Mouse (Mus musculus) cortical plate, adult 2 months (tissue): ENCODE data around the gene Tph2. TPM values are rescaled to one million over a fixed set of nuclear protein-coding genes. Genes with fewer than 3 reads are reported as not detected.

Experiments used
- H3K27ac ChIP-seq: fragments of 200-500 bp; 2 replicates; pipeline ENCODE4 v1.5.1; 2012; ENCODE audit warnings: low read length, control low read depth, inconsistent platforms; ENCODE audit not compliant: insufficient read depth
- H3K4me1 ChIP-seq: fragments of 200-500 bp; 2 replicates; pipeline ENCODE4 v1.6.1; 2011; ENCODE audit warnings: low read length; ENCODE audit not compliant: control insufficient read depth, insufficient read depth
- H3K4me3 ChIP-seq: fragments of 200-500 bp; 2 replicates; pipeline ENCODE4 v1.5.1; 2011; ENCODE audit warnings: mild to moderate bottlenecking, low read length, control low read depth; ENCODE audit not compliant: insufficient read depth
- CTCF ChIP-seq: fragments of 200-500 bp; IDR thresholded peaks from 2 replicates; pipeline ENCODE4 v1.5.1; 2011; ENCODE audit warnings: mild to moderate bottlenecking, control low read depth, low read length; ENCODE audit not compliant: insufficient read depth; ENCODE audit errors: extremely low read depth
- POLR2A ChIP-seq: fragments of 200-500 bp; IDR thresholded peaks from 2 replicates; pipeline ENCODE4 v1.6.1; 2011; ENCODE audit warnings: mild to moderate bottlenecking, low read length, control low read depth; ENCODE audit not compliant: insufficient read depth; ENCODE audit errors: extremely low read depth
- polyA plus RNA-seq: library from polyadenylated mRNA; depleted of rRNA; stranded (reverse); fragments of >200 nt; gene quantifications from 2 replicates; pipeline ENCODE4 v1.2.3, GENCODE M21; 2012

The Tph2 gene
- polyA plus RNA-seq, 1 experiment = 1.5 TPM

- no peaks in the 10 kb centered on the region for H3K4me1 ChIP-seq
- no peak overlapping the region for H3K4me3 ChIP-seq
- no peak for TF ChIP-seq POLR2A
- TF ChIP-seq CTCF = no peak
- H3K27ac ChIP-seq = no peak overlapping the region
Observed at GRCm38 (mm10) chr10:115099890-115100580, 84.8 kb downstream of the Tph2 start.

DNA sequence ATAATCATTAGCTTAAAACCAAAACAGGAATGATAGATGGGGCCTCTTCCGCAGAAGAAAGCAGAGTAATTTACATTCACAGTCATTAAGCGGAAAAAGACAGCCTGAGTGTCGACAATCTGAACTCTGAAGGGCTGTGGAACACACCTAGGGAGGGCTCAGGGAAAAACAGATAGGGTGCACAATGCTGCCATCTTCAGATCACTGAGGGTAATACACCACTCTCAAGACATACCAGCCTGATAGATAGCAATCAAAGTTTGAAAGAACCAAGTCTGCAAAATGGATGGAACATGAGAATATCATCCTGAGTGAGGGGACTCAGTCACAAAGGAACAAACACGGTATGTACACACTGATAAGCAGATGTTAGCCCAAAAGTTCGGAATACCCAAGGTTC lies 87.7 kb downstream of the Tph2 start:
- no peak overlapping the region for H3K27ac ChIP-seq
- no peak for TF ChIP-seq POLR2A
- peak; percentile 78 for TF ChIP-seq CTCF
- H3K4me3 ChIP-seq = no peak overlapping the region
- H3K4me1 ChIP-seq = no peaks in the 10 kb centered on the region

- Histone ChIP-seq H3K4me1 (no peaks in the 10 kb centered on the region), H3K4me3 (no peak overlapping the region), H3K27ac (no peak overlapping the region)
- TF ChIP-seq CTCF (no peak), POLR2A (no peak)
Observed at GRCm38 (mm10) chr10:115096191-115096590, 88.6 kb downstream of the Tph2 start.

DNA sequence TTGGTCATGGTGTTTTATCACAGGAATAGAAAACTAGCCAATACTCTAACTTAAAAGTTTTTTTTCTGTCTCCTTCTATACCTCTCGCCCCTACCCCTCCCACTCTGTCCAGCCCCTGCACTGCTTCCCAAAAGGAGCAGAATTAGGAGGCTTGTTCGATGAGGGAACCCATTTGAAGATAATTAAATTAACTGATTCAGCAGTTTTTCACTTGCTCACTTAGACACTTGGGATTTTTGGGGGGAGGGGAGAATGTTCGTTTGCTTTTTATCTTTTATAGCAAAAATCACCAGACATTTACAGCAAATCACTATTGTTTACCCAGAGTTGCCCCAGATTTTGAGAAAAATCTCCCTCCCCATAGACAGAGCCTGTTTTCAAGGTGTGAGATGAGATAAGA lies 106.6 kb downstream of the Tph2 start:
- H3K4me1 ChIP-seq = no peaks in the 10 kb centered on the region
- no peak for TF ChIP-seq POLR2A
- no peak for TF ChIP-seq CTCF
- no peak overlapping the region for H3K4me3 ChIP-seq
- H3K27ac ChIP-seq = no peak overlapping the region

DNA sequence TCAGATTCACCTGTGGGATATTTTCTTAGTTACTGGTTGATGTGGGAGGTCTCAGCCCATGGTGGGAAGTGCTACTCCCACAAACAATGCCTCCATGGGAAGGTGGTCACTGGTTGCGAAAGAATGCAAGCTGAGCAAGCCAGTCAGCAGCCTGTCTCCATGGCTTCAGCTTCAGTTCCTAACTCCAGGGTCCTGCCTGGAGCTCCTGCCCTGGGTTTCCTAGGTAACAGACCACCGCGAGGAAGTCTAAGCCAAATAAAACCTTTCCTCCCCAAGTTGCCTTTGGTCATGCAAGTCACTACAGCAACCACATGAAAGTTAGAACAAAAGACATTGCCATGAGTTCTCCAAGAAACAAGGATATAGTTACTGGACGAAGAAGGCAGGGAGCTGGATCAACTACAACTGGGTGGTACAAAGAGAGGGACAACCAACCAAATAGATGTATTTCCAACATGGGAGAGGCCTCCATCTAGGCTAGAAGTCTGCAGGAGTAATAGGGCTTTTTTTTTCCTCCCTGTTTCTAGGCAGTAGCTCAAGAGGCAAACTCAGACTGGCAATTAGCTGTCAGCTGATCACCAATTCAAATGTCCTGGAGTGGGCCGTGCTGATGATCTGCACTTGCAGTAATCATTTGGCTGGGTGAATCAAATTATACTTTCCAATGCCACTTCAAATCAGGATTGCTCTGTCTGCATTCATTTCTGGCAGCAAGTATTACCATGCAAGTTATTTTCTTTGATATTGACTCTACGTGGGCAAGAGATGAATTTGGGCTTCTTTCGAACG lies 115.5 kb downstream of the Tph2 start:
- no peaks in the 10 kb centered on the region for H3K4me1 ChIP-seq

DNA sequence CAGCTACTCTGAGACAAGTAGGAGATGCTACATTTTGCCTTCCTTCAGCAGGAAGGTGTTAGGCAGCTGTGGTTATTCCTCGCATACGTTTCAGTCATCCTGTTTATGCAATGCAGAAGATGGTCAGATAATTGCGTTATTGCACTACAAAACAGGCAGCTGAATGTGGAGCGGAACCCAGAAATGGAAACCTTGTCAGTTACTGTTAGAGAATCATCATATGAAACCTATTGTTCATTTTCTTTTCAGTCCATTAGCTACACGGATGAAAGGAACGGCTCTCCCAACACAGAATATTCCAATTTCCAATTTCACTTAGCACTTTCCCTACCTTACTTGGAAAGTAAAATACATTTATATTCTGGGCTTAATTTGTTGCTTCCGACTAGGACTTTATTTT lies 120.9 kb downstream of the Tph2 start:
- no peak overlapping the region for H3K27ac ChIP-seq
- TF ChIP-seq POLR2A = no peak
- TF ChIP-seq CTCF = no peak
- no peak overlapping the region for H3K4me3 ChIP-seq
- H3K4me1 ChIP-seq = no peaks in the 10 kb centered on the region

More for the DNA sequence above, 115.5 kb downstream of the Tph2 start:
- TF ChIP-seq POLR2A (no peak), CTCF (no peak)
- no peak overlapping the region for H3K4me3 ChIP-seq
- H3K27ac ChIP-seq = no peak overlapping the region

DNA sequence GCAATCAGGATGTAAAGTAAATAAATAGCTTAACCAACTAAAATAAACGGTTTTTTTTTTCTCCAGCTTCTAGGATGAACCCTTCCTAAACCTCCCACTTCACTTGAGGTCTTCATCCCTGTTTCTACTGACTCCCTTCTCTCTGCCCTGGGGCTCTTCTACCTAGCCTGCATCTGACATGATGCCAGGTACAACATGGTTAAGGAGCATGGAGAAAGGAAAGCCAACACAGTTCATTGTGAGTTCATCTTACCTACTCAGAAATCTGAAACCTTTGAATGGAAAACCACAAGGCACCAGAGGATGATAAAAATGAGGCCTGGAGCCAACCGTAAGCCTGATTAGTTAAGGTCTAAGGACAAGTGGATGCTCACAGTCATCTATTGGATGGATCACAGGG lies 123.3 kb downstream of the Tph2 start:
- TF ChIP-seq CTCF = no peak
- no peak for TF ChIP-seq POLR2A
- no peaks in the 10 kb centered on the region for H3K4me1 ChIP-seq
- no peak overlapping the region for H3K27ac ChIP-seq
- H3K4me3 ChIP-seq = no peak overlapping the region

GRCm38 (mm10) chr10:115060759-115061158 lies 124.1 kb downstream of the Tph2 start:
- Histone ChIP-seq H3K4me3 (no peak overlapping the region), H3K4me1 (no peaks in the 10 kb centered on the region), H3K27ac (no peak overlapping the region)
- TF ChIP-seq CTCF (no peak), POLR2A (no peak)

DNA sequence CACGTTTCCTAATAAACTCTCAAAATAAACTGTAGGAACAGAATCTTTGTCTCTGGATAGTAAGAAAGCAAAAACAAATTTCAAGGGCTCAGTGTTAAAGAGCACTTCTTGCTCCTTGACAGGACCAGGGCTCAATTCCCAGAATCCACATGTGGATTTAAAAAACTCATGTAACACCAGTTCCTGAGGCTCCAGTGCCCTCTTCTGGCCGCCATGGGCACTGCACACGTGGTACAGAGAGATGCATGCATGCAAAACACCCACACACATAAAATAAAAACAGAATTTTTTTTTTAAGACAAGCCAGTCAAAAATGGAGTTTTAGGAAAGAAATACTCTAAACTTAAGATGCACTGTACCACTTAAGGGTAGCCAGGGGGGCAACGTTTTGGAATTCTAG lies 133.2 kb downstream of the Tph2 start:
- Histone ChIP-seq H3K27ac (no peak overlapping the region), H3K4me3 (no peak overlapping the region), H3K4me1 (no peaks in the 10 kb centered on the region)
- TF ChIP-seq POLR2A (no peak), CTCF (peak; percentile 36; the same call in 1 of the 2 replicates)

DNA sequence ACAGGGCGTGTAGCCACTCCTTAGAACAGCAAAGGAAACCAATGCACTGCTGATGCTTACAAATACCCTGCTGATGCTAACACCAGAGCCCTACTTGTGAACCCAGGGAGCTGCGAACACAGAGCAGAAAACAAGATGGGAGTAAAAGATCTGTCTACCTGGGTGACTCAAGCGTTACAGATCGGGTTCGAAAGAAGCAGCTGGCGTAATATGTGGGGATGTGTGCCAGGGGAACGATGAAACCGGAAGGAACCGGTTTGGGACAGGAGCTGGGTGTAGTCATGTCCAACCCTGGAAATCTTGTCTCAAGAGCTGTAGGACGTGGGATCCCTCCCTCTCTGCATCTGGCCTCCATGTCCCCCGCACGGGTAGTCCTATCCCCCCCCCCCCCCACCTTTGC lies 134.1 kb downstream of the Tph2 start:
- no peak overlapping the region for H3K4me3 ChIP-seq
- no peaks in the 10 kb centered on the region for H3K4me1 ChIP-seq
- H3K27ac ChIP-seq = no peak overlapping the region
- no peak for TF ChIP-seq CTCF
- TF ChIP-seq POLR2A = no peak
